Mouse (Mus musculus) B cell, adult 67 days (primary cell): ENCODE measurements around the gene Olfr248. TPM values are rescaled to one million over a fixed set of nuclear protein-coding genes. Genes with fewer than 3 reads are reported as not detected.

ENCODE experiments used
- total RNA-seq, 2 experiments: library from RNA; stranded (reverse); gene quantifications; 4 replicates each; pipeline ENCODE4 v1.2.4; 2023

Gene Olfr248
- total RNA-seq, result not detected

DNA sequence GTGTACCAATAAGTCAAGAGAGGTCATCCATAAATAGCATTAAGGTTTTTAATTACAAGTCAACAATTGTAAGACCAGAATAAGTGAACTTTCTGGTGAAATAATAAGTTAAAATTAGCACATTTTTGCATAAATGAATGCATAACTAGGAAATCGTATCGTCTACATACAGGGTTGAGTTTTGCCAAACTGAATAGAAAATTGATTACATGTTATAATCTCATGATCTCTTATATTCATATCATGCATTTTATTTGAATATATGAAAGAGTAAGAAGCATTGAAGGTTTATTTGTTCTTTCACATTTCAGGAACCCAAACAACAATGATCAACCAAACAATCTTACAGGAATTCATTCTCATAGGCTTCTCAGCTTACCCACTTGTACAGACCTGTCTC lies at the start of gene Olfr248:
Gene Olfr248 (plus strand): TSS at position 301 of the 400 bp plus-strand sequence.

DNA sequence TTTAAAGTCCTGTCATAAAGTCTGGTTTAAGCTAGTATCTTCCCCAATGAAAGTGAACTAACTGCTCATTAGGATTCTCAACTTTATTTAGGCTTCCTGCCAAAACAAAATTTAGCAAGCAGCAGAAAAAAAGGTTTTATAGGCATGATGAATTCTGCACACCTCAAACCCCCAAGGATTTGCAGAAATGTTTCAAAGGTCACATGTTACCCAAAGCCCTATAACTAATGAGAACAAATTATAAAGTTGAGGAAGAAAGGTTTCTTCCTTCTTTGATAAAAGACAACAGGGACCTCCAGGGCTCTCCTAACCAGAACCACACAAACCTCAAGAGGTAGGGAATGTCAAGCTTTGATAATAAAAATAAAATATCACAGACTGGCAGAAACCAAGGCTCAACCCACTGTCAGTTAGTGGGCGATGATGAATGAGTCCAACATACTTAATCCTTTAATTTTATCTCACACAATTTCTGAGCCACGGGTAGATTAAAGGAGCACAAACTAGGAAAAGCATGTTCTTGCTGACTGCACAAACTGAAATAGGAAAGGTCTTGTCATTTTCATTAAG lies 25.9 kb upstream of the Olfr248 start, which contains the start of gene Olfr417:
Gene Olfr417 (plus strand): TSS at position 241 of the 570 bp plus-strand sequence.

GRCm38 (mm10) chr1:174423764-174424163 lies 32.9 kb downstream of the Olfr248 start, which contains the start of gene Olfr414:
Olfr414 (plus strand) TSS chr1:174424064.

Other genes with a start within 250 kb of the Olfr248 start
- gene Olfr420, start 235.4 kb upstream of the Olfr248 start, total RNA-seq, result not detected
- gene Spta1, start 218.3 kb upstream of the Olfr248 start, total RNA-seq, result under 1 TPM in 1 of 2 experiments, not detected in 1; 0.20 TPM
- gene Olfr419, start 139.0 kb upstream of the Olfr248 start, total RNA-seq, result not detected
- not detected for gene Mptx1, start 60.5 kb upstream of the Olfr248 start, total RNA-seq
- not detected for gene Olfr417, start 25.9 kb upstream of the Olfr248 start, total RNA-seq
- gene Olfr414, start 33.0 kb downstream of the Olfr248 start, total RNA-seq, result not detected
- not detected for gene Olfr220, start 51.0 kb downstream of the Olfr248 start, total RNA-seq
- under 1 TPM; 0.29 to 0.36 TPM for gene Fmn2, start 110.8 kb downstream of the Olfr248 start, total RNA-seq